Mouse (Mus musculus): ENCODE data around the gene Fbxo21. TPM values are rescaled to one million over a fixed set of nuclear protein-coding genes. Genes with fewer than 3 reads are reported as not detected.

Gene Fbxo21
- total RNA-seq, 2 experiments from 2014 or later = 110 to 111 TPM

- peak; percentile 58 for DNase-seq (ENCODE audit: low spot score in 2 of 2)
- intact Hi-C loops (cut with DNase I) = loop anchor here (1.0 kb wide), 1 partner anchor 8 kb away; no protein-coding TSS in a partner anchor
These were observed 60.6 kb downstream of the Fbxo21 start for GRCm38 (mm10) chr5:118036888-118037797.

- intact Hi-C loops (cut with DNase I) = loop anchor here (1.0 kb wide), 1 partner anchor 9 kb away; no protein-coding TSS in a partner anchor
- DNase-seq (ENCODE audit: low spot score in 2 of 2) = peak in 1 of 2 experiments; percentile 43
These were observed 61.4 kb downstream of the Fbxo21 start for GRCm38 (mm10) chr5:118037798-118038484.

GRCm38 (mm10) chr5:118039241-118039668, 62.7 kb downstream of the Fbxo21 start:
- intact Hi-C loops (cut with DNase I) = no loop called here
- DNase-seq (ENCODE audit: low spot score in 2 of 2) = peak in 1 of 2 experiments; percentile 42

- DNase-seq (ENCODE audit: low spot score in 2 of 2) = no peak
- intact Hi-C loops (cut with DNase I) = no loop called here
These were observed 66.1 kb downstream of the Fbxo21 start for GRCm38 (mm10) chr5:118042599-118042998.

- DNase-seq (ENCODE audit: low spot score in 2 of 2) = no peak
- intact Hi-C loops (cut with DNase I) = no loop called here
These were observed 67.2 kb downstream of the Fbxo21 start for GRCm38 (mm10) chr5:118043761-118044160.

- intact Hi-C loops (cut with DNase I) = no loop called here
- peak in 1 of 2 experiments; percentile 54 for DNase-seq (ENCODE audit: low spot score in 2 of 2)
These were observed 68.4 kb downstream of the Fbxo21 start for GRCm38 (mm10) chr5:118044907-118045306.

GRCm38 (mm10) chr5:118045385-118045784, 68.9 kb downstream of the Fbxo21 start:
- no peak for DNase-seq (ENCODE audit: low spot score in 2 of 2)
- intact Hi-C loops (cut with DNase I) = no loop called here

- DNase-seq (ENCODE audit: low spot score in 2 of 2) = no peak
- intact Hi-C loops (cut with DNase I) = no loop called here
These were observed 70.7 kb downstream of the Fbxo21 start for GRCm38 (mm10) chr5:118047091-118047757.

- no peak for DNase-seq (ENCODE audit: low spot score in 2 of 2)
- intact Hi-C loops (cut with DNase I) = no loop called here
These were observed 71.9 kb downstream of the Fbxo21 start for GRCm38 (mm10) chr5:118048412-118048811.

GRCm38 (mm10) chr5:118048928-118049327, 72.4 kb downstream of the Fbxo21 start:
- no peak for DNase-seq (ENCODE audit: low spot score in 2 of 2)
- intact Hi-C loops (cut with DNase I) = no loop called here

- intact Hi-C loops (cut with DNase I) = no loop called here
- no peak for DNase-seq (ENCODE audit: low spot score in 2 of 2)
These were observed 74.2 kb downstream of the Fbxo21 start for GRCm38 (mm10) chr5:118050743-118051142.

- intact Hi-C loops (cut with DNase I) = no loop called here
- no peak for DNase-seq (ENCODE audit: low spot score in 2 of 2)
These were observed 75.6 kb downstream of the Fbxo21 start for GRCm38 (mm10) chr5:118051981-118052662.

- DNase-seq (ENCODE audit: low spot score in 2 of 2) = no peak
- intact Hi-C loops (cut with DNase I) = no loop called here
These were observed 76.7 kb downstream of the Fbxo21 start for GRCm38 (mm10) chr5:118053205-118053604.

GRCm38 (mm10) chr5:118057508-118058111, 81.1 kb downstream of the Fbxo21 start:
- no peak for DNase-seq (ENCODE audit: low spot score in 2 of 2)
- intact Hi-C loops (cut with DNase I) = no loop called here

- intact Hi-C loops (cut with DNase I) = no loop called here
- no peak for DNase-seq (ENCODE audit: low spot score in 2 of 2)
These were observed 82.3 kb downstream of the Fbxo21 start for GRCm38 (mm10) chr5:118058858-118059257.

- no peak for DNase-seq (ENCODE audit: low spot score in 2 of 2)
- intact Hi-C loops (cut with DNase I) = no loop called here
These were observed 83.1 kb downstream of the Fbxo21 start for GRCm38 (mm10) chr5:118059646-118060045.
